Mouse (Mus musculus): Measurements from ENCODE around the gene Parp9.
A peak's percentile ranks its signal among the peaks of the same experiment; 100 is the strongest.
"Not testable (repeated sequence)": the region's sequence is repeated elsewhere in the genome, so short reads cannot be mapped to it uniquely, and the experiment has no call there.

Parp9 gene

DNA sequence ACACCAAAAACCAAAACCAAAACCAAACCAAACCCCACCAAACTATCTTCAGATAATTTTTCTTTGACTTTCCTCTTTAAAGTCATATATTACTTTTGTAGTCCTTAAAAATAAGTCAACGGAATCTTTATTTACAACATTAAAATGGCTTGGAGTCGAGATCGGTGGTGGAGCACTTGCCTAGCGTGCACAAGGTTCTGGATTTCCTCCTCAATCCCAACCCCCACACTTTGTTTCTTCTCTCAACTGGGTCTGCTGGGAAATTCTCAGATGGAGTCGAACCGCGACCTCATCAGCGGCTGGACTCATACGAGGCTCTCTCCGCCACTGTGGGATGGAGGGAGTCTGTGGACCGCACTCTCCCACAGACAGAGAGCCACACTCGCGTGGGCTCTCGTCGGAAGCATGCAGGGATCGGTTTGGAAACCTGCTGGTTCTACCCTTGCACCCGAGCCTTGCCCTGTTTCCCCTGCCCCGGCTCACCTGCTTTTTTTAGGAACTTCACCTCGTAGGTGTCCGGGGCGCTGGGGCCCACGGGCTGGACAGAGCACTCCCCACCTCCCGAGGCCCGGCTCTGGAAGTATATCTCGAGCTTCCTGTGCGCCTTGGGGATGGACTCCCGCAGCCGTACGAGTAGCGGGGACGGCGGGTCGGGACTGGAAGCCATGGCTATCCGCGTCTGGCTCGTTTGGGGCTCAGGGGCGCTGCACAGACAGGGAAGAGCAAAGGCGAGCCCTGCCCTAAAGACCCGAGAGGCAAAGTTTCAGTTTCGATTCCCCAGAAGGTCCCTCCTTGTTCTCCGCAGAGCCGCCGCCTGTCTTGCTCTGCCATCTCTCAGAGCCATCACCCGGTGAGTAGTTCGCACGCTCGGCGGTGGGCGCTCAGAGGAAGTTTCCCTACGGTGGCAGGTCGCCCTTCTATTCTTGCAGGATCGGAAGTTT is at the start of gene Parp9, which contains the start of gene Dtx3l:
Parp9 (plus strand) TSS at position 260 of the 941 bp plus-strand sequence.
Dtx3l (minus strand) TSS at position 941 of the 941 bp plus-strand sequence.
- peak; percentile 58 to 74 for DNase-seq

DNA sequence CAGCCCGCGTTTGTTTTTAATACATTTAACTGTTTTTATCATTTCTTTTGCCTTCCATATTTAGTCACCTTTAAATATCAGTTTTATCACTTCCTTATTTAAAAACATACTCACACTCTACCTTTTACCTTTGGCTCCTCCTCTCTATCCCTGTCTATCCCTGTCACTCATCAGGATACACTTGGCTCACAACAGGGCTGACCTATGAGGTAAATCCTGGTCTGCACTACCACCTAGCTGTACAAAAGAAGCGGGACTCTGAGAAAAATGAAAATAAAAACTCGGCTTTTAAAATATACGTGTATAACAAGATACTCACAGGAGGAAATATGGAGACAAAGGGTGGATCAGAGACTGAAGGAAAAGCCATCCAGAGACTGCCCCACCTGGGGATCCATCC is 49.4 kb upstream of the Parp9 start:
- DNase-seq = no peak

DNA sequence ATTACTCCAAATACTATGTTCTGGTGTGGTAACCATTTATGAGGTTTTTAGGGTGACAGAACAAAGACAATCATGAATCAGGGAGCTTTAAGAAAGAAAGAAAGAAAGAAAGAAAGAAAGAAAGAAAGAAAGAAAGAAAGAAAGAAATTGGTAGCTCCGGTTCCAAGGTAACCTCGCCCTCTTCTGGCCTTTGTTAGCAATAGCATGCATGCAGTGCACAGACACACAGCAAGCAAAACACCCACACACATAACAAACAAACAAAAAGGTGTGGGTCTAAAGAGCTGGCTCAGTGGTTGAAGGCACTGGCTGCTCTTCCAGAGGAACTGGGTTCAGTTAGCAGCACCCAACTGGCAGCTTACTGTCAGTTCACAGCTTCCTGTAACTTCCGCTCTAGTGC is 47.6 kb upstream of the Parp9 start:
- DNase-seq = no peak

DNA sequence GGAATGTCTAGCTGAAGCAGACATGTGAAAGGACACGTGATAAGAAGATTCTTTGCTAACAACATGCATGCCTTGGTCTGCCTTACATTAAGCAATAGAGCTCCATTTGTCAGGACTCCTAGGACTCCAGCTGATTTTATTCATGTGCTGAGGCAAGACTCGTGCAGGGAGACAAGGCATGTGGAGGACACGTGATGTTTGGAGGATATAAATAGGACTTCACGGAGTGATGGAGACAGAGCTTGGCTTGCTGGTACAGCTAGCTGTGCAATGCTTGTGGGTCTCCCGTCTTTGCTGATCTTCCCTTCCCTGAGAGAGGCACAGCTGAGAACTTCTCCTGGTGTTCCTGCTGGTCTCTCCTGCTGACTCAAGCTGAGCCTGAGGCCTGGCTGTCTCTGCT is 46.7 kb upstream of the Parp9 start:
- DNase-seq = not testable (repeated sequence)

DNA sequence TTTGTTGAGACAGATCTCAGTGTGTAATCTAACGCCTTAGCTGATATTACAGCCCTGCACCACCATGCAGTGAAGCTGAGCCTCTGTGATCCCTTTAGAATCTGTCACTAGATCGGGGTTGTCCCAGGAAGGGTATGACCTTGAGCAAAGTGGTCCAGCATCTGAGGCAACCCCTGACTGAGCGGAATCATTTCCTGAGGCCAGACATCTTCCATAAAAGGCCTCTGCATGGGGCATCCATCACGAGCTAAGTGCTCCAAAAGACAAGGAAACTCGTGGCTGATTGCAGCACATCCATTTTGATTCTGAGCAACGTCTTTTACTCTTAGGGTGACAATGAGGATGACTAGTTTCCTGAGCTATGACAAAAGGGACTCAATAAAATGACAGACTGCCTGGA is 43.3 kb upstream of the Parp9 start:
- DNase-seq = no peak

DNA sequence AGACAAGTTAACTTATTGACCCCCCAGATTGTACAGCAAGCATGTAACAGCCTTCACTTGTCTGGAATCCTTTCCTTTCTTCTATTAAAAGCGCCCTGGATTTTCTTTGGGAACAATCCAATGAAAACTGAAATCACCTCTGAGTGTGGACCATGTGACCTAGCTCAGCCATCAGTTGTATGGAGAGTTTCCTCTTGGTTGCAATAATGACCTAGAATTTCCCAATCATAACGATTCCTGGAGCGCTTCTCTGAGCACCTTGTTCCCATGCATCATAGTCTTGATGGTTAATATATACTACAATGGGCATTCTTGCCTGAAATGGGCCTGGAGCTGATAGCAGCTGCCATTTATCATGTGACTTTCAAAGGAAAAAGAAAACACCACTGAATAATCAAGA is 37.7 kb upstream of the Parp9 start:
- no peak for DNase-seq

DNA sequence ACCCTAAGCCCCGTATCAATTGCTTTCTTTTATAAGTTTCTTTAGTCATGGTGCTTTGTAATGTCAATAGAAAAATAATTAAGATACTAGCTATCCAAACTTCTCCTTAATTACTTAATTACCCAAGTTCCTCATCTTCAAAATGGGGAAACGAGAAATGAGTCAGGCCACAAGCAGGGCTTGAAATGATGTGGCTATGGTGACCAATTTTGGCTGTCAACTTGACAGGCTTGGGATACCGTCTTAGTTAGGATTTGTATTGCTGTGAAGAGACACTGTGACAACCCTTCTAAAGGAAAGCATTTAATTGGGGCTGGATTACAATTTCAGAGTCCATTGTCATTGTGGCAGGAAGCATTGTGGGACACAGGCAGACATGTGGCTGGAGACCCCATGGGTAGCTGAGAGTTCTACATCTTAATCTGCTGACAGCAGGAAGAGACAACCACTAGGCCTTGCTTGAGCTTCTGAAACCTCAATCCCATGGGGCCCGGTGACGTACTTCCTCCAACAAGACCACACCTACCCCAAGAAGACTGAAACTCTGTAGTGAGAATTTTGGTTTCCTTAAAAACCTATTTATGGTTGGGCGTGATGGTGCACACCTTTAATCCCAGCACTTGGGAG is 35.1 kb upstream of the Parp9 start:
- no peak for DNase-seq

DNA sequence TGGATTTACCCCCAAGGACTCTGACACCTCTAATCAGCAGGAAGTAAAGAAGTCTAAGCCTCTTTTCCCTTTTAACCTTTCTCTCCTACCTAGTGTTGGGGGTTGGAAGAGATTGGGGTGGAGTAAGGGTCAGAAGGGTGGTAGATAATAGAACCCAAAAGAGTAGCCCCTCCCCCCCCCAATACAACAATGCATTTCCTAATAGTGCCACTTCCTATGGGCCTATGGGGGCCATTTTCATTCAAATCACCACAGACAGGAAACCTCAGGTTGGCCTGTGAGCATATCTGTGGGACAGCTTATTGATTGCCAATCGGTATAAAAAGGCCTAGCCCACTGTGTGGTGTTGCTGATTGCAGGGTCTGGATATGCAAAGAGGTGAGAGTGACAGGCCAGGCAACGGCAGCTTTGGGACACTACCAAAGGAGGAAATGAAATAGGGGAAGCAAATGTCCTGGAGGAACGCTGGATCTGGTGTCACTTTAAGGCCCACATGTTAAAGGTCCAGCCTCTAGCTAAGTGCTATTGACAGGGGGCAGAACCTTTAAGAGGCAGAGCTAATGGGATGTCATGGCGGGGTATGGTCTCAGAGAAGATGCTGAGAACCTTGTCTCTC is 34.0 kb upstream of the Parp9 start:
- DNase-seq = no peak

DNA sequence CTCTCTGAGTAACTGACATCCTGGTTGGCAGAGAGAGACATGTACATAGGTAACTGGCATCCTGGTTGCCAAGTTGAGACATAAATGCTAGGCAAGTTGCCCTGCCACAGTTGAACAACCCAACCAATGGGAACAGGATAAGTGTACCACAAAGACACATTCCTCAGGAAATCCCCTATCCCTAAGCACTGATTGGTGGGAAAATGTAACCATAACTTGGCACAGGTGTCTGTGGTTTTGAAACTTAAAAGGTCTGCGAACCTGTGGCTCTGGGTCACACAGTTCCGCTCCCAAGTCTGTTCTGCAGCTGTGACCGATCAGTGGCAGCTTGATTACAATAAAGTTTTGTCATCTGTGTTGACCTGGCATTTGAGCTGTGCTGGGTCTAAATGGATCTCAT is 32.9 kb upstream of the Parp9 start:
- DNase-seq = no peak

DNA sequence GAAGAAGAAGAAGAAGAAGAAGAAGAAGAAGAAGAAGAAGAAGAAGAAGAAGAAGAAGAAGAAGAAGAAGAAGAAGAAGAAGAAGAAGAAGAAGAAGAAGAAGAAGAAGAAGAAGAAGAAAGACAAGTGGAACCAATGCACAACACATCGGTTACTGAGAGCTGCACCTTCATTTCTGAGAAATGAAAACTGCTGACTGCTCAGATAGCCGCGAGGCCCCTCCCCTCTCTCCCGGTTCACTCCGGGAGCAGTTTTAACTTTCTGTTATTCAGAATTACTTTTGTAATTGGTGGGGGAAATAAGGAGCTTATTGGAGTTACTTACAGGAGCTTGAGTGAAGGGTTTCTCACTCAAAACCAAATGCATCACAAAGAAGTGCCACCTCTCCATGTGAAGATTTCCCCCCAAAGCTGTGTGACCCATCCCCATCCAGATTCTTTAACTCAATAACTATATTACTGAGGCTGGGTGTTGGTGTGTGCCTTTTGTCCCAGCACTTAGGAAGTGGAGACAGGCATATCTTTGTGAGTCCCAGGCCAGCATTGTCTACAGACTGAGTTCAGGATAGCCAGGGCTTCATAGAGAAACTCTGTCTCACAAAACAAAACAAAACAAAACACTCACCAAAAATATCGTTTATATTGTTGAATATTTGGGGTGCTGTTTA is 32.3 kb upstream of the Parp9 start:
- no peak for DNase-seq

DNA sequence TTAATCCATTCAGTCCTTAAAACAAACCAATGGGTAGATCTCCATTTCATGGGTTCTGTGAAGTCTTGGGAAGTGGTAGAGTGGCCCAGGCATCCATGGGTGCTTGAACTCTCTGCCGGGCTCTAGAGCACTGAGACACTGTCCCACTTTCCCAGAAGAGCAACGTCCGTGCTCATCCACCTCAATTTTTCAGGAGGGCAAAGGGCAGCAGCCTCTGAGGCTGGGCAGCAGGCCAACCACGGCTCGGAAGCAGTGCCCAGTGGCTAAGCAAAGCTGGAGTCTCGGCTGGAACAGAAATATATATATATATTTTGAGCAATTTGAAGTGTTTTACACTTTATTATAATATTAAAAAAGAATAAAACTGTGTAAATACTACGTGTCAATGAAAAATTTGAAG is 31.4 kb upstream of the Parp9 start:
- DNase-seq = peak; percentile 71 to 80

DNA sequence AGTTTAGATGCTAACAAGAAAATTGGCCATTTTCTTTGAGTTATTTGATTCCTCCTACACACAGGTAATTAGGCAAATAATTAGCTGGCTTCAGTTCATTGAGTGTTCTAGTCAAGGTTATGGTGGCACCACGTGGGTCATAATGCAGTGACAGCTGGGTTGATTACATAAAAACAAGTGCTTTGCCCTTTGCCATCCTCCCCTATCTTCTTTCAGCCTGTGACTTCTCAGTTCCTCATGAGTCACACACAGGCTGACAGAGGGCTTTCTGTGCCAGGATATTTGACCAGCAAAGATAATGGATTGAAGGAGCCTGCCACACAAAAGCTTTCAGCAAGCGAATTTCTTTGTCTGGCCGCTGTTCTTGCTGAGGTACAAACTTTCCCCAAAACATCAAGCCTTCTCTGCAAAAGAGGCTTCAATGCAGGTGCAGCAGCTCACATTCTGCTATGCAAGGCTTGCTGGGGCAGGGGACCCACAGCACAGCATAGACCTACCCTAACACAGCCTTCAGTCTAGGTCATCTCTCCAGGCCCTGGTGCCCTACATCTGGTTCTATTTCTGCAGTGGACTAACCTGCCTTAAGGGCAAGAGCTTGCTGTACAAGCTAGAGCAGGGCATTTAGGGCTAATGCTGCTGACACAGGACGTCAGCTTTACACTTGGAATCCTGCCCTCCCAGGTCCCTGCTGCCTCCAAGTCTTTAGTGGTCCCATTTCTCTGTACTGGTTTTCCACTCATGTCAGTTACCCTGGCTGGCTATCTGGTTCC is 30.7 kb upstream of the Parp9 start:
- peak; percentile 12 to 55 for DNase-seq

DNA sequence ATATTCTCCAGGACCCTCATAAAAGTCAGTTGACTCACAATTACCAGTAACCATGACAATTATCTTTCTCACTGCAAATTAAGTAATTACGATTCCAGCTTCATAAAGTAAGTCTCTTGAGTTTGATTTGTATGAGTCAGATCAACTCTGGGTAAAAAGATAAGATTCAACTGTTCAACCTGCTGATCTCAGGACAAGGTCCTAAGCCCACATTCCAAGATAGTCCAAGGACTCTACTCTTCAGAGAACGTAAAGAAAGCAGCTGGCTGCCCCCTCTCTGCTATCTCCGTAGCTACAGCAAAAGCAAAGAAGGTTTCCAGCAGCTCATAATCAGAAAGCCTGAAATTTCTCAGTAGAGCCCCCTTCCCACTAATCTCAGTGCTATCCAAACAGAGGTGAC is 26.8 kb upstream of the Parp9 start:
- DNase-seq = no peak

DNA sequence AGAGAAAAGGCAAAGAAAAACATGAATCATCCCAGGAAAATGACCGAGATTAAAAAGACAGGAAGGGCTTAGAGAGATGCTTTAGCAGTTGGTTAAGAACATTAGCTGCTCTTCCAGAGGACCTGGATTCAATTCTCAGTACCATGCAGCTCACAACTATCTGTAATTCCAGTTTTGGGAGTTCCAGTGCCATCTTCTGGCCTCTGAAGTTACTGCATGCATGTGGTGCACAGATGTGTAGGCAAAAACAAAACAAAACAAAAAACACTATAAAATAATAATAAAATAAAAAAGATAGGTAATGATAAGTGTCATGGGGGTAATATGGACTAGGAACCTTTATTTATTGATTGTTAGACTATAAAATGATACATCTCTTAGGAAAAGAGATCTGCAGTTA is 24.7 kb upstream of the Parp9 start:
- peak in 1 of 2 experiments; percentile 43 for DNase-seq

DNA sequence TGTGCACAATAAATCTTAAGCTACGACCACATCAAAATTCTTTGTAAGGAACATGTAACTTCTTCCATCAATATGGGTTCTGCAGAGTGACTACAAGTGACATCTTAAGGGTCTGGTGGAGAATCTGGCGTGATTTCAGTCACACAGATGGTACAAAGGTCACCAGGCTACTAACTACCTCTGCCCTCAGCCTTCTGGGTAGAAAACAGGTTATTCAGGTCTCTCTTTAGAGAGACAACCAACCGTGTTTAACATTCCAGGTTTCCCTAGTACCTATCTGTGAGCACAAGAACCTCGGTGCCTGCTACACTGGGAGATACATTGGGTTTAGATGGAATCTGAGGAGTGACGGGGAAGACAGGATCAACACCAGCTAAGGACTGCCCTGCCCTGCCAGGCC is 24.0 kb upstream of the Parp9 start:
- peak in 1 of 2 experiments; percentile 21 for DNase-seq

DNA sequence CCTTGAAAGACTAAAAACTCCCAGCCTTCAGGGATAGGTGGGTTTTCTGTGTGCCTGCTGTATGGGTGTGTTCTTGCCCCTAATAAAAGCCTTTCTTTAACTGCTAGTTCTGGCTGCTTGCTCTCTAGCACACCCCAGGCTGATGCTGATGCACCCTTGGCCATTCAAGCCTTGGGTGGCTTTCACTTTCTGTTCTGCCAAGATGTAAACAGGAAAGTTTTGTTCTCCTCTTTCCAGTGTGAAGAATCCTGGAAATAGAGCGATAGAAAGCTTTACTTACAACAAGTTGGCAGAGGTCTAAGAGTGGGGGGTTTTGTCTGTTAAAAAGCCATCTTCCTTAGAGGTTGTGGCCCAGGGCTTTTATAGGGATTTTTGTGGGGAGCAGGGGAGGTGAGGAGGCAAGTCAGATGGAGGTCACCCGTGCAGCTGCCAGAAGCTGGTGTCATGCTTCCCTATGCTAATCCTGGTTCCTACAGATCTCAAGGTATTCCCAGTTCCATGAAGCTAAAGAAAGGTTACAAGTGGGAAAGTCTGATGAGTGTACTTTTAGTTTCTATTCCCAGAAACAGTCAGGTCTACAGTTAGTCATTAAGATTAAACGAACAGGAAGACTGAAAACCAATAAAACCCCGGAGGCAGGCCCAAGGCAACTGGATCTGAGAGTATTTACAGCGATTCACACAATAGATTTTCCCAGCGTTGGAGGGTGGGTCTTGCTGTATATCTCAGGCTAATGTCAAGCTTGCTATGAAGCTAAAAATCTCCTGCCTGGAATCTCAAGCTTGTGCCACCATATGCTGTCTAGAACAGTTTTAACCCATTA is 19.3 kb upstream of the Parp9 start:
- DNase-seq = no peak

DNA sequence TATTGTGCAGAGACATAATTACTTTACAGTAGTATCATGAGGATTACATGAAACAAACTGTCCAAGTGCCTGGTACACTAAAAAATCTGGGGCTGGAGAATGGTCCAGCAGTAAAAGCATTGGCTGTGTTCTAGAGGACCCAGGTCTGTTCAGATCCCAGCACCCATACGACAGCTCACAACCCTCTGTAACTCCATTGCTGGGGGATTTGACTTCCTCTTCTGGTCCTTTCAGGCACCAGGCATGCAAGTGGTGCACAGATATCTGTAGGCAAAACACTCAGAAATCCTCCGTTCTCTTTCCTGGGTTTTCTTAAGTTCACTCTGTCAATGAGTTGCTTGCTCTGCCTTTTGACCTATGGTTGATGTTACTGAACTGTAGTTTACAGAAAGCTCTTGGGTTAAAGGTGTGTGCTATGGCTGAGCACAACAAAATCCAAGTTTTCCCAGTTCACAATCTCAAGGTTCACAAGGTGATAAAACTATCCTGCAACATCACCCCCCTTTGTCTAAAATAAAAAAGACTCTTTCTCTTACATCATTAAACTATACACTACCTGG is 16.5 kb upstream of the Parp9 start:
- no peak for DNase-seq

DNA sequence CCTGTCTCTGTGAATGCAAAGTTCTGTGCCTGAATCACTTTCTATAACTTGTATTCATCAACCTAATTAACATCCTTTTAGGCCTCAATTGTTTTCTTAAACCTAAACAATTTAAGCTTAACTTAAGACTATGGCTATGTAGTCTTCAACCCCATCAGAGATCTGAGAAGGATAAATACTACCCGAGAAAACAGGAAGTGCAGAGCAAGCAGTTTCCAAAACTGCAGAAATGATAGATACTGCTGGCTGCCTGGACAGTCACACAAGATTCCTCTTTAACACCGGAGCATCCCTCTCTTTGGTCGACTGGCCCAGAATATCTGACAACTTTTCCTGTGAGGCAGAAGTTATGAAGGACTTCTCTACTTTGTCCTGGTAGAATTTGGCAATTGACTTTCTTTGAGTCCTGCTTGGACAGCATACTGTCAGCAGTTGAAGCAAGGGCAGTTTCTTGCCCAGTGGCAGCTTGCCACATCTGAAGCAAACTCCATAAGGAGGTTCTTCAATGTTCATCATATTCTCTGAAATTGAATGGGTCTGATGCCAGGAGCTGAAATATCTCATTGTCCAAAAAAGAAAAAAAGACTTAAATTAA is 15.9 kb upstream of the Parp9 start:
- DNase-seq = no peak

DNA sequence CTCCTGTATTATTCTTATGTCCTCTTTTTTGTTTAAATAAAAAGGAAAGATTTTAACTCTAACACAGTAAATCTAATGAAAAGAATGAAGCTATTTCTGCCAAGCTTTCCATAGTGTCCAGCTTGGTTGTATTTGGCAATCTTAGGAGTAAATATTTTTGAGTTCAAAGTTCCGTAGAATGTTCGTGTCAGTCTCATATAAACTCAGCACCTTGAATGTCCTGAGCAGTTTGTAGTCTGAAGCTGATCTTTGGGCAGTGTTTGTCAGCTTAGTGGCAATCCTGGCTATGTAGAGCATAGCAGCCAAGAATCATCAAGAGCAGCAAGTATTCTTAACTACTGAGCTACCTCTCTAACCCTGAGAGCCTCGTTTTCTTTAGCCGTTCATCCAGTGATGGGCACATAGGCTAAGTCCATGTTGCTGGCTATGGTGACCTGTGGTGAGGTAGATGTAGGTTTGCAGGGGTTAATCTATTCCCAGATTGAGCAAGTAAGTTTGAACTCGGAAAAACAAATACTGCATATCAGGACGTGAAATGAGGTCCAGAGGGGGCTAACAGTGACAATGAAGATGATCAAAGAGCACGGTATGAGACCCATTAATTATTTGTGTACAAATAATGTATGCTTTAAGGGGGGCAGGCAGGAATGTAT is 14.6 kb upstream of the Parp9 start:
- DNase-seq = no peak

DNA sequence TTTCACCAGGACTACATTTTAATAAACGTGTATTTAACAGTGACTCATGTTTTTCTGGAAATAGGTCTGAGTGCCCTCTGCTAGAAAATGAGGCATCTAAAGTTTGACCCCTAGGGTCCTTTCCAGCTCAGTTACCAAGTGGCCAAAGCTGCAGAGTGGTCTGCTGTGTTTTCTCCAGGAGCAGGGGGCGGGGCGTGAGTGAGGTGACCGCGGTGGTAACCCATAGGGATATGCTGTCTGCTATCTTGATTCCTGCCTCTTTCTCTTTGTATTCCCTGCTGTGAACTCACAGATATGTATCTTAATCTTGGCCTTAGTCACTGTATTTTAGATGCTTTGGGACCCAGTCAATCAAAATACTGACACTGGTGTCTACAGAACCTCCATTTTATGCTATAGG is 13.9 kb upstream of the Parp9 start:
- DNase-seq = no peak

All from kidney, postnatal 25 days (tissue).